Mouse (Mus musculus) hindbrain, embryonic 16.5 days (tissue): ENCODE results near the gene Zbtb34. TPM values are rescaled to one million over a fixed set of nuclear protein-coding genes. Genes with fewer than 3 reads are reported as not detected.

Experiments used
- ATAC-seq: fragments of 200-750 bp; cut with Nextera tagmentation; 2 replicates; pipeline ENCODE4 v1.8.0; 2017; ENCODE audit warnings: moderate TSS enrichment, moderate library complexity
- H3K27ac ChIP-seq: fragments of 300-500 bp; sonication (generic); 2 replicates; pipeline ENCODE4 v1.5.1; 2014; ENCODE audit warnings: low read depth, mild to moderate bottlenecking, control low read depth, low read length, moderate library complexity
- H3K27me3 ChIP-seq: fragments of 300-500 bp; sonication (generic); replicated peaks from 2 replicates; pipeline ENCODE4 v1.6.1; 2014; ENCODE audit warnings: low read length; ENCODE audit not compliant: control insufficient read depth, insufficient read depth
- H3K36me3 ChIP-seq: fragments of 300-500 bp; sonication (generic); 2 replicates; pipeline ENCODE4 v1.6.1; 2014; ENCODE audit warnings: mild to moderate bottlenecking, low read length, moderate library complexity, mixed read lengths; ENCODE audit not compliant: control insufficient read depth, insufficient read depth
- H3K4me1 ChIP-seq: fragments of 300-500 bp; sonication (generic); 2 replicates; pipeline ENCODE4 v1.6.1; 2014; ENCODE audit warnings: low read depth, low read length; ENCODE audit not compliant: control insufficient read depth, insufficient read depth
- H3K4me2 ChIP-seq: fragments of 300-500 bp; sonication (generic); 2 replicates; pipeline ENCODE4 v1.6.1; 2014; ENCODE audit warnings: mild to moderate bottlenecking, low read length, control low read depth, moderate library complexity
- H3K4me3 ChIP-seq: fragments of 300-500 bp; sonication (generic); 2 replicates; pipeline ENCODE4 v1.5.1; 2014; ENCODE audit warnings: mild to moderate bottlenecking, low read length, control low read depth, moderate library complexity
- H3K9ac ChIP-seq: fragments of 300-500 bp; sonication (generic); 2 replicates; pipeline ENCODE4 v1.6.1; 2014; ENCODE audit warnings: low read depth, mild to moderate bottlenecking, control low read depth, low read length, moderate library complexity
- H3K9me3 ChIP-seq: fragments of 300-500 bp; sonication (generic); 2 replicates; pipeline ENCODE4 v1.6.1; 2014; ENCODE audit warnings: mild to moderate bottlenecking, low read length, moderate library complexity; ENCODE audit not compliant: control insufficient read depth
- WGBS: fragments of 180-500 bp; shearing (Covaris S2); extraction: QIAGEN DNeasy Blood & Tissue Kit; methylation state at CpG from one replicate; pipeline ENCODE4 v1.1.7; 2014; 5-methylcytosine and 5-hydroxymethylcytosine counted together
- polyA plus RNA-seq: library from polyadenylated mRNA; unstranded; fragments of >200 nt; fragmentation: Nextera tagmentation; extraction: Ambion mirVana; gene quantifications from 2 replicates; pipeline ENCODE4 v1.2.1, GENCODE M21; 2015

Gene Zbtb34
- polyA plus RNA-seq, result 5.3 and 7.8 TPM in 2 replicates

DNA sequence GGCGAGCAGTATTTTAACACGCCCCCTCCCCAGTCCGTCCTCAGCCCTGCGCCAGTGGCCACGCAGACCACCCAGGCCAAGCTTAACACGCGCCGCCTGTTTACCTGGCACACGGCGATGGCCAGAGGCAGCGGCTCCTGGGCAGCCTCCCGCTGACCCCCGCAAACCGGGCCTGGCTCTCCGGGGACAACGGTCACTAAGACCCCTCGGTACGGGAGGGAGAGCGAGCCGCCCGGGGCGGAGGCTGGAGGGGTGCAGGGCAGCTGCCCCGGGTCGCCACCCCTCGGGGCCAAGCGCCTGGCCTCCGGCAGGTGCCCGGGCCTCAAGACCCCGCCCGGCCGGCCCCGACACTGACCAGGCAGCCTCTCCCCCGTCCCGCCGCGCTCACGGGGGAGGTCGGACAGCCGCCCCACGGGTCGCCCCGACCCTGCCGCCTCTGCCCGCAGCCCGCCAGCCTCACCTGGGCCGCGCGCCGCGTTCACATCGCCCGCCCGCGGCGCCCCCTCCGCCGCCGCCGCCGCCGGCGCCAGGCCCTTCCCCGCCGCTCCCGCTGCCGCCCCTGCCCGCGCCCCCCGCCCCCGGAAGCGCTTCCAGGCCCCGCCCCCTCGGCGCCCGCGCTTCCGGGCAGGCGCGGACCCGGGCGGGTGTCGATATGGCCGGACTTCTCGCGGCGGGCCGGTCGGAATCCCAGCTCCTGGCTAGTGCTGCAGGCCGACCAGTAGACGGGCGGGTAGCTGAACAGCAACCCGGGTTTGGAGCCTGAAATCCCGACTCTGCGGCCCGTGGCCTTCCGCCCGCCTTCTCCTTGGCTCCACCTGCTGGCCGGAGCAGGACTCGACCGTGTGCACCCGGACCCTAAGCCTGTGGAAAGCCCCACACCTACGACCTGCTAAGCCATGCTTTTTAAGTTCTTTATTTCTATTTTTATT is at the start of gene Zbtb34:
TSS of gene Zbtb34 (minus strand) at position 554 of the 929 bp plus-strand sequence.
- Histone ChIP-seq H3K4me1 (peaks cover 31% of the 10 kb centered on the region), H3K9ac (peak within 1 kb of the TSS; percentile 94), H3K27ac (peak within 1 kb of the TSS; percentile 70), H3K9me3 (no peaks in the 10 kb centered on the region), H3K36me3 (peaks cover 2% of the 10 kb centered on the region; the same call in 1 of the 2 replicates), H3K4me2 (peak within 1 kb of the TSS; percentile 88), H3K27me3 (no peaks in the 10 kb centered on the region), H3K4me3 (peak within 1 kb of the TSS; percentile 99)
- peak; percentile 71 for ATAC-seq
- WGBS, result under 1% methylated on average over 76 of the region's 102 CpGs

- Histone ChIP-seq H3K9ac (no peak overlapping the region), H3K36me3 (no peaks in the 10 kb centered on the region), H3K4me3 (no peak overlapping the region), H3K27ac (no peak overlapping the region), H3K4me2 (no peak overlapping the region), H3K27me3 (no peaks in the 10 kb centered on the region), H3K4me1 (no peaks in the 10 kb centered on the region), H3K9me3 (no peaks in the 10 kb centered on the region; the same call in 1 of the 2 replicates)
- 89% methylated on average over 10 of the region's 10 CpGs for WGBS
- no peak for ATAC-seq
Observed at GRCm38 (mm10) chr2:33477961-33478755, 47.0 kb upstream of the Zbtb34 start.

DNA sequence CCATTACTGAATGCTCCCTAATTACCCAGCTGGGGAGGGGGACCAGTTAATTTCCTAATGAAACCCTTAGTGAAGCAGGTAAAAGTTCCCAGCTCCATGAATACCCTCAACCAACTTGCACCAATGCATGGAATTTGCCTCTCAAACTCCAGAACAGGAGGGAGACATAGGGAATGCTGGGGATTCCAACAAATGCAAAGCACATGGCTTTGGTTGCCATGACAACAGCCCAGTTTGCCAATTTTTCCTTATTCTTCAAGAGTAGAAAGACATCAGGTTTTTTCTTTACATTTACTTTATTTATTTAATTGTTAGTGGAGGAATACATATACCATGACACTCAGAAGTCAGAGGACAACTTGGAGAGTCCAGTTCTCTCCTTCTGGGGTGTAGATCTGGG is 44.8 kb upstream of the Zbtb34 start:
- Histone ChIP-seq H3K4me3 (no peak overlapping the region), H3K36me3 (no peaks in the 10 kb centered on the region), H3K9me3 (no peaks in the 10 kb centered on the region; the same call in 1 of the 2 replicates), H3K4me2 (no peak overlapping the region), H3K27me3 (no peaks in the 10 kb centered on the region), H3K27ac (no peak overlapping the region), H3K4me1 (no peaks in the 10 kb centered on the region), H3K9ac (no peak overlapping the region)
- ATAC-seq, result no peak

- Histone ChIP-seq H3K27ac (peak within 1 kb of the TSS; percentile 63), H3K4me3 (peak within 1 kb of the TSS; percentile 92), H3K36me3 (no peaks in the 10 kb centered on the region), H3K9me3 (no peaks in the 10 kb centered on the region), H3K4me1 (peaks cover 21% of the 10 kb centered on the region), H3K4me2 (peak within 1 kb of the TSS; percentile 85), H3K9ac (peak within 1 kb of the TSS; percentile 91), H3K27me3 (no peaks in the 10 kb centered on the region)
- peak; percentile 97 for ATAC-seq
- WGBS, result 7% methylated on average over 34 of the region's 36 CpGs
Observed at GRCm38 (mm10) chr2:33468466-33469097, 37.5 kb upstream of the Zbtb34 start, which contains the start of gene Zbtb43. Gene Zbtb43, minus strand, starts transcription at chr2:33468559.

- Histone ChIP-seq H3K27ac (peak overlapping the region; percentile 63), H3K36me3 (no peaks in the 10 kb centered on the region; the same call in 1 of the 2 replicates), H3K4me1 (peaks cover 21% of the 10 kb centered on the region), H3K4me3 (peak overlapping the region; percentile 92), H3K27me3 (no peaks in the 10 kb centered on the region), H3K9me3 (no peaks in the 10 kb centered on the region), H3K9ac (peak overlapping the region; percentile 91), H3K4me2 (peak overlapping the region; percentile 85)
- 7% methylated on average over 44 of the region's 57 CpGs for WGBS
- ATAC-seq, result no peak
Observed at GRCm38 (mm10) chr2:33467546-33468465, 36.7 kb upstream of the Zbtb34 start.

GRCm38 (mm10) chr2:33465966-33466365 is 34.8 kb upstream of the Zbtb34 start:
- H3K9me3 ChIP-seq, result no peaks in the 10 kb centered on the region
- no peak overlapping the region for H3K9ac ChIP-seq
- H3K27me3 ChIP-seq, result no peaks in the 10 kb centered on the region
- H3K4me1 ChIP-seq, result peaks cover 21% of the 10 kb centered on the region
- no peak overlapping the region for H3K27ac ChIP-seq
- H3K4me2 ChIP-seq, result peak overlapping the region; percentile 8; the same call in 1 of the 2 replicates
- no peak for ATAC-seq
- H3K4me3 ChIP-seq, result no peak overlapping the region
- peaks cover 13% of the 10 kb centered on the region for H3K36me3 ChIP-seq
- 73% methylated on average over 4 of the region's 4 CpGs for WGBS

- 44% methylated on average over 5 of the region's 5 CpGs for WGBS
- Histone ChIP-seq H3K27ac (no peak overlapping the region), H3K4me1 (peaks cover 21% of the 10 kb centered on the region), H3K36me3 (peaks cover 13% of the 10 kb centered on the region), H3K9ac (no peak overlapping the region), H3K4me3 (no peak overlapping the region), H3K4me2 (no peak overlapping the region), H3K9me3 (no peaks in the 10 kb centered on the region), H3K27me3 (no peaks in the 10 kb centered on the region)
- no peak for ATAC-seq
Observed at GRCm38 (mm10) chr2:33465215-33465614, 34.1 kb upstream of the Zbtb34 start.

- no peak overlapping the region for H3K27ac ChIP-seq
- H3K4me2 ChIP-seq, result no peak overlapping the region
- no peaks in the 10 kb centered on the region for H3K27me3 ChIP-seq
- no peak overlapping the region for H3K9ac ChIP-seq
- peaks cover 14% of the 10 kb centered on the region for H3K4me1 ChIP-seq
- H3K4me3 ChIP-seq, result no peak overlapping the region
- ATAC-seq, result no peak
- H3K36me3 ChIP-seq, result peaks cover 13% of the 10 kb centered on the region
- 88% methylated on average over 7 of the region's 7 CpGs for WGBS
- no peaks in the 10 kb centered on the region for H3K9me3 ChIP-seq
Observed at GRCm38 (mm10) chr2:33462066-33462465, 30.9 kb upstream of the Zbtb34 start.
